ENCODE assay signal across 16 mouse cellular contexts in genomic region chr13:55507877-55508276, GRCm38 (mm10). TPM values are rescaled to one million over a fixed set of nuclear protein-coding genes. Genes with fewer than 3 reads are reported as not detected.
DNase-seq lines count a peak whose midpoint lies in the region; ATAC-seq and TF ChIP-seq lines count a peak whose summit lies in the region.
"Had no signal": no experiment of that assay in that cellular context is flagged by ENCODE, and none has a peak within 500 bp of the region (broad histone marks: within the 10 kb centered on the region; RNA-seq: fewer than 3 reads in every experiment).

No protein-coding gene starts in this region.

- H3K27me3 ChIP-seq in intestine, postnatal 0 days (replicated peaks; ENCODE audit: control insufficient read depth, insufficient read depth, low read length): no peaks in the 10 kb centered on the region
- H3K27me3 ChIP-seq in intestine, embryonic 15.5 days (replicated peaks): no peaks in the 10 kb centered on the region
- H3K27me3 ChIP-seq in neural tube, embryonic 12.5 days (replicated peaks): no peaks in the 10 kb centered on the region
- H3K27me3 ChIP-seq in neural tube, embryonic 15.5 days (replicated peaks): no peaks in the 10 kb centered on the region
- H3K27me3 ChIP-seq in myocyte (ENCODE audit: control insufficient read depth, insufficient read depth, insufficient read length): no peaks in the 10 kb centered on the region
- H3K27me3 ChIP-seq: embryonic facial prominence, embryonic 13.5 days; heart, embryonic 15.5 days; stomach, embryonic 15.5 days had no signal

- H3K27ac ChIP-seq in intestine, postnatal 0 days (ENCODE audit: low read depth, low read length): no peak overlapping the region
- H3K27ac ChIP-seq in intestine, embryonic 15.5 days: no peak overlapping the region
- no peak overlapping the region for H3K27ac ChIP-seq in neural tube, embryonic 12.5 days
- H3K27ac ChIP-seq in neural tube, embryonic 15.5 days (replicated peaks): no peak overlapping the region
- H3K27ac ChIP-seq: embryonic facial prominence, embryonic 13.5 days; heart, embryonic 15.5 days; macrophage; stomach, embryonic 15.5 days had no signal

- peaks cover 7% of the 10 kb centered on the region for H3K4me1 ChIP-seq in intestine, postnatal 0 days (replicated peaks; ENCODE audit: control insufficient read depth, insufficient read depth, low read length)
- H3K4me1 ChIP-seq in intestine, embryonic 15.5 days (replicated peaks): peaks cover 25% of the 10 kb centered on the region
- peaks cover 27% of the 10 kb centered on the region for H3K4me1 ChIP-seq in neural tube, embryonic 12.5 days
- peaks cover 34% of the 10 kb centered on the region for H3K4me1 ChIP-seq in neural tube, embryonic 15.5 days

- H3K9me3 ChIP-seq in intestine, postnatal 0 days (ENCODE audit: control insufficient read depth): no peaks in the 10 kb centered on the region
- H3K9me3 ChIP-seq in intestine, embryonic 15.5 days: no peaks in the 10 kb centered on the region
- no peaks in the 10 kb centered on the region for H3K9me3 ChIP-seq in neural tube, embryonic 12.5 days
- H3K9me3 ChIP-seq in neural tube, embryonic 15.5 days (replicated peaks): no peaks in the 10 kb centered on the region
- H3K9me3 ChIP-seq: embryonic facial prominence, embryonic 13.5 days; heart, embryonic 15.5 days; stomach, embryonic 15.5 days had no signal

- no peak overlapping the region for H3K4me3 ChIP-seq in intestine, postnatal 0 days (ENCODE audit: low read depth, low read length)
- H3K4me3 ChIP-seq in intestine, embryonic 15.5 days (replicated peaks): no peak overlapping the region
- H3K4me3 ChIP-seq in neural tube, embryonic 12.5 days: no peak overlapping the region
- H3K4me3 ChIP-seq in neural tube, embryonic 15.5 days (replicated peaks): no peak overlapping the region
- H3K4me3 ChIP-seq in myocyte: no peak overlapping the region
- H3K4me3 ChIP-seq: embryonic facial prominence, embryonic 13.5 days; heart, embryonic 15.5 days; stomach, embryonic 15.5 days had no signal

- H3K79me2 ChIP-seq in myocyte (ENCODE audit: control insufficient read depth, insufficient read depth): peaks cover 65% of the 10 kb centered on the region

- ATAC-seq in intestine, postnatal 0 days: no peak
- no peak for ATAC-seq in intestine, embryonic 15.5 days
- ATAC-seq in neural tube, embryonic 12.5 days (ENCODE audit: low FRiP score, low read depth): no peak
- no peak for ATAC-seq in neural tube, embryonic 15.5 days (ENCODE audit: low FRiP score)
- ATAC-seq: forebrain, embryonic 14.5 days had no signal

- H3K36me3 ChIP-seq in intestine, postnatal 0 days (ENCODE audit: control insufficient read depth, insufficient read depth): peaks cover 71% of the 10 kb centered on the region
- H3K36me3 ChIP-seq in intestine, embryonic 15.5 days: peaks cover 41% of the 10 kb centered on the region
- H3K36me3 ChIP-seq in neural tube, embryonic 12.5 days: peaks cover 61% of the 10 kb centered on the region
- peaks cover 74% of the 10 kb centered on the region for H3K36me3 ChIP-seq in neural tube, embryonic 15.5 days
- H3K36me3 ChIP-seq in myocyte (ENCODE audit: control insufficient read depth, insufficient read depth): peaks cover 54% of the 10 kb centered on the region

- peak; percentile 42 for TF ChIP-seq CTCF in intestine, postnatal 0 days (IDR thresholded peaks at IDR 0.05; ENCODE audit: low read depth)

- DNase-seq in WW6 (ENCODE audit: low read depth, low spot score): peak; percentile 56
- no peak for DNase-seq in left cerebral cortex, postnatal 14 days (ENCODE audit: low spot score in 2 of 2)
- no peak for DNase-seq in frontal cortex, adult 2 months (ENCODE audit: extremely low spot score in 1 of 2, low spot score in 1 of 2)
- DNase-seq: cerebellum, adult 8-10 months; kidney, postnatal 10 days had no signal

- H3ac ChIP-seq in myocyte (ENCODE audit: control insufficient read depth, insufficient read length): no peak overlapping the region

- no peak overlapping the region for H3K4me2 ChIP-seq in intestine, postnatal 0 days (replicated peaks; ENCODE audit: low read depth)
- no peak overlapping the region for H3K4me2 ChIP-seq in intestine, embryonic 15.5 days (replicated peaks)
- 0 out of 2 replicates have a peak overlapping the region, but pooled peaks have one; percentile 0 for H3K4me2 ChIP-seq in neural tube, embryonic 12.5 days (replicated peaks)
- H3K4me2 ChIP-seq in neural tube, embryonic 15.5 days: no peak overlapping the region
- H3K4me2 ChIP-seq in myocyte (ENCODE audit: low read depth): no peak overlapping the region
- H3K4me2 ChIP-seq: embryonic facial prominence, embryonic 13.5 days; heart, embryonic 15.5 days; liver, embryonic 11.5 days; stomach, embryonic 15.5 days had no signal

- WGBS in intestine, postnatal 0 days: 72% methylated on average over 11 of the region's 11 CpGs
- WGBS in intestine, embryonic 15.5 days: 65% methylated on average over 11 of the region's 11 CpGs
- WGBS in neural tube, embryonic 12.5 days: 56% methylated on average over 11 of the region's 11 CpGs
- 64% methylated on average over 11 of the region's 11 CpGs for WGBS in neural tube, embryonic 15.5 days

- no peak overlapping the region for H3K9ac ChIP-seq in intestine, postnatal 0 days (ENCODE audit: low read depth, low read length)
- H3K9ac ChIP-seq in intestine, embryonic 15.5 days: no peak overlapping the region
- no peak overlapping the region for H3K9ac ChIP-seq in neural tube, embryonic 12.5 days
- no peak overlapping the region for H3K9ac ChIP-seq in neural tube, embryonic 15.5 days (replicated peaks)
- H3K9ac ChIP-seq: heart, embryonic 15.5 days; stomach, embryonic 15.5 days had no signal

- intact Hi-C loops in left cerebral cortex, postnatal 14 days (cut with DNase I): no loop called here

- TF ChIP-seq POLR2A in myocyte (IDR thresholded peaks at IDR 0.05; ENCODE audit: insufficient read length, low read depth): peak; percentile 10

TF ChIP-seq in myocyte, 11 proteins besides CTCF, POLR2A, EP300 and RAD21 (continues in another document):
- TF ChIP-seq SRF (IDR thresholded peaks at IDR 0.05; ENCODE audit: control insufficient read depth, insufficient read length, low read depth) (no peak), REST (IDR thresholded peaks at IDR 0.05; ENCODE audit: insufficient read depth, insufficient read length) (no peak), TCF12 (IDR thresholded peaks at IDR 0.05; ENCODE audit: insufficient read depth, poor library complexity, severe bottlenecking) (no peak), MYOD1 (IDR thresholded peaks at IDR 0.05; ENCODE audit: control insufficient read depth in 1 of 3, insufficient read length in 2 of 3, low read depth in 2 of 3) (no peak), MAX (IDR thresholded peaks at IDR 0.05; ENCODE audit: low read depth) (no peak), USF1 (IDR thresholded peaks at IDR 0.05; ENCODE audit: low read depth) (no peak)

RNA-seq across cellular contexts. Expression of gene Pdlim7, which starts 5.6 kb away (rescaled TPM):
- 131 and 142 TPM in 2 replicates for polyA plus RNA-seq in intestine, postnatal 0 days (2015; fragmentation: Nextera tagmentation; extraction: Ambion mirVana)
- polyA plus RNA-seq in intestine, embryonic 15.5 days (2015; fragmentation: Nextera tagmentation; extraction: Ambion mirVana): 187 and 195 TPM in 2 replicates
- polyA plus RNA-seq in neural tube, embryonic 12.5 days (2016; fragmentation: Nextera tagmentation; extraction: Ambion mirVana): 158 and 166 TPM in 2 replicates
- polyA plus RNA-seq in neural tube, embryonic 15.5 days (2015; fragmentation: Nextera tagmentation; extraction: Ambion mirVana): 169 and 176 TPM in 2 replicates
- 553 TPM for polyA plus RNA-seq in myocyte (2012; fragmentation: generic; extraction: Trizol)
- total RNA-seq in left cerebral cortex, postnatal 14 days (2021): 10 to 100 TPM; 66.0 to 79.4 TPM
- 174 and 242 TPM in 2 replicates for polyA plus RNA-seq in frontal cortex, adult 2 months (2012; rRNA removed)

RNA-seq across cellular contexts. Expression of gene Dbn1, which starts 20.0 kb away (rescaled TPM):
- 31.3 and 34.8 TPM in 2 replicates for polyA plus RNA-seq in intestine, postnatal 0 days (2015; fragmentation: Nextera tagmentation; extraction: Ambion mirVana)
- polyA plus RNA-seq in intestine, embryonic 15.5 days (2015; fragmentation: Nextera tagmentation; extraction: Ambion mirVana): 103 and 109 TPM in 2 replicates
- 575 and 596 TPM in 2 replicates for polyA plus RNA-seq in neural tube, embryonic 12.5 days (2016; fragmentation: Nextera tagmentation; extraction: Ambion mirVana)
- 389 and 450 TPM in 2 replicates for polyA plus RNA-seq in neural tube, embryonic 15.5 days (2015; fragmentation: Nextera tagmentation; extraction: Ambion mirVana)
- 165 TPM for polyA plus RNA-seq in myocyte (2012; fragmentation: generic; extraction: Trizol)
- total RNA-seq in left cerebral cortex, postnatal 14 days (2021): 100 to 1,000 TPM; 326 to 327 TPM
- polyA plus RNA-seq in frontal cortex, adult 2 months (2012; rRNA removed): 366 and 391 TPM in 2 replicates
- polyA plus RNA-seq: macrophage had no signal

RNA-seq across cellular contexts. Expression of gene Dok3, which starts 21.2 kb away (rescaled TPM):
- 1.5 and 1.6 TPM in 2 replicates for polyA plus RNA-seq in intestine, postnatal 0 days (2015; fragmentation: Nextera tagmentation; extraction: Ambion mirVana)
- 3.1 and 3.6 TPM in 2 replicates for polyA plus RNA-seq in intestine, embryonic 15.5 days (2015; fragmentation: Nextera tagmentation; extraction: Ambion mirVana)
- polyA plus RNA-seq in neural tube, embryonic 12.5 days (2016; fragmentation: Nextera tagmentation; extraction: Ambion mirVana): 3.7 and 4.3 TPM in 2 replicates
- 4.2 and 4.6 TPM in 2 replicates for polyA plus RNA-seq in neural tube, embryonic 15.5 days (2015; fragmentation: Nextera tagmentation; extraction: Ambion mirVana)
- polyA plus RNA-seq in myocyte (2012; fragmentation: generic; extraction: Trizol): 1.00 TPM
- 1 to 10 TPM; 6.2 to 7.9 TPM for total RNA-seq in left cerebral cortex, postnatal 14 days (2021)
- polyA plus RNA-seq in frontal cortex, adult 2 months (2012; rRNA removed): 14.7 and 19.6 TPM in 2 replicates

RNA-seq across cellular contexts. Expression of gene Ddx41, which starts 28.6 kb away (rescaled TPM):
- polyA plus RNA-seq in intestine, postnatal 0 days (2015; fragmentation: Nextera tagmentation; extraction: Ambion mirVana): 23.2 and 25.8 TPM in 2 replicates
- 50.9 and 51.0 TPM in 2 replicates for polyA plus RNA-seq in intestine, embryonic 15.5 days (2015; fragmentation: Nextera tagmentation; extraction: Ambion mirVana)
- 64.1 and 64.4 TPM in 2 replicates for polyA plus RNA-seq in neural tube, embryonic 12.5 days (2016; fragmentation: Nextera tagmentation; extraction: Ambion mirVana)
- 48.8 and 53.1 TPM in 2 replicates for polyA plus RNA-seq in neural tube, embryonic 15.5 days (2015; fragmentation: Nextera tagmentation; extraction: Ambion mirVana)
- polyA plus RNA-seq in myocyte (2012; fragmentation: generic; extraction: Trizol): 33.3 TPM
- total RNA-seq in left cerebral cortex, postnatal 14 days (2021): 10 to 100 TPM; 47.5 to 50.9 TPM
- 83.9 and 92.8 TPM in 2 replicates for polyA plus RNA-seq in frontal cortex, adult 2 months (2012; rRNA removed)

RNA-seq across cellular contexts. Expression of gene Prr7, which starts 43.8 kb away (rescaled TPM):
- 0.14 and 0.27 TPM in 2 replicates for polyA plus RNA-seq in intestine, postnatal 0 days (2015; fragmentation: Nextera tagmentation; extraction: Ambion mirVana)
- 0.24 and 0.28 TPM in 2 replicates for polyA plus RNA-seq in intestine, embryonic 15.5 days (2015; fragmentation: Nextera tagmentation; extraction: Ambion mirVana)
- 1.8 TPM in 2 replicates for polyA plus RNA-seq in neural tube, embryonic 12.5 days (2016; fragmentation: Nextera tagmentation; extraction: Ambion mirVana)
- 4.2 and 5.8 TPM in 2 replicates for polyA plus RNA-seq in neural tube, embryonic 15.5 days (2015; fragmentation: Nextera tagmentation; extraction: Ambion mirVana)
- polyA plus RNA-seq in myocyte (2012; fragmentation: generic; extraction: Trizol): 5.1 TPM
- 100 to 1,000 TPM in 1 of 2 experiments, 10 to 100 TPM in 1; 98.9 to 104 TPM for total RNA-seq in left cerebral cortex, postnatal 14 days (2021)
- 67.1 and 81.0 TPM in 2 replicates for polyA plus RNA-seq in frontal cortex, adult 2 months (2012; rRNA removed)
- polyA plus RNA-seq: macrophage had no signal
